Mouse (Mus musculus): ENCODE data around the gene Gm6040.

The Gm6040 gene

GRCm38 (mm10) chr8:20921971-20922370 lies at the start of gene Gm6040:
Gene Gm6040, minus strand, starts transcription at chr8:20922071.
- DNase-seq = no peak

- DNase-seq = no peak
Measured at GRCm38 (mm10) chr8:20964531-20964930, 42.7 kb upstream of the Gm6040 start.

GRCm38 (mm10) chr8:20944610-20945009 lies 22.7 kb upstream of the Gm6040 start, which contains the start of gene AY761185:
Gene AY761185, minus strand, starts transcription at chr8:20944710.
- DNase-seq = no peak

GRCm38 (mm10) chr8:20912288-20912687 lies 9.6 kb downstream of the Gm6040 start:
- DNase-seq = no peak

- no peak for DNase-seq
Measured at GRCm38 (mm10) chr8:20908256-20908655, 13.6 kb downstream of the Gm6040 start.

GRCm38 (mm10) chr8:20907119-20907518 lies 14.8 kb downstream of the Gm6040 start:
- no peak for DNase-seq

- DNase-seq = no peak
Measured at GRCm38 (mm10) chr8:20902527-20902926, 19.3 kb downstream of the Gm6040 start, which contains the start of gene Gm15056. Gene Gm15056, minus strand, starts transcription at chr8:20902627.

GRCm38 (mm10) chr8:20892369-20892768 lies 29.5 kb downstream of the Gm6040 start, which contains the start of gene Defb33:
Gene Defb33, plus strand, starts transcription at chr8:20892669.
- no peak for DNase-seq

- DNase-seq = no peak
Measured at GRCm38 (mm10) chr8:20874608-20875007, 47.3 kb downstream of the Gm6040 start.

All from right cerebral cortex, postnatal 14 days (tissue).